Mouse (Mus musculus) bone marrow macrophage, adult 2 months (primary cell): ENCODE measurements around the gene Celsr1.

Experiments used
- CTCF ChIP-seq: IDR thresholded peaks from 2 replicates; pipeline ENCODE4 v1.5.1; 2012; ENCODE audit warnings: low read depth, mild to moderate bottlenecking, low read length, moderate library complexity
- POLR2A ChIP-seq: IDR thresholded peaks from 2 replicates; pipeline ENCODE4 v1.6.1; 2012; ENCODE audit warnings: mild to moderate bottlenecking, low read depth, low read length, borderline replicate concordance

DNA sequence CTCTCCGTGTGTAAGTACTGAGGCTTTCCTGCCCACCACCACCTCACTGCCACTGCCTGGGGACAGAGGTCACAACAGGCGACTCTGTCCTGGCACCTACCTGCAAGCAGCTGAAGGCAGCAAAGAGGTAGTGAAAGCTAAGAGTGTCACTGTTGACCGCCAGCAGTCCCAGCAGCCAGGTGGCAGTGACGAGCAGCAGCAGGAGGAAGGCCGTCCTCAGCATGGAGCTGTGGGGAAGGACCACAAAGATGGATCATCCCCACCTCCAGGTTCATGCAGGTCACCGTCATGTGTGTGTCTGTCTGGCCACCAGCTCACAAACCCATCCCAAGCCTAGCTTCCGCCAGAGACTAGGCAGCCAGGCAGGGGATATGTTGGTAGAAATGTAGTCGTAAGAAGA lies 129.8 kb downstream of the Celsr1 start:
- TF ChIP-seq CTCF (no peak), POLR2A (no peak)
